Mouse (Mus musculus): ENCODE measurements at regions not wholly inside any gene's neighbourhood (a gene's known extent, or its start where the extent isn't known, plus 50 kb on each side); places are given as distances from the start of the nearest gene placed in this dataset.

DNA sequence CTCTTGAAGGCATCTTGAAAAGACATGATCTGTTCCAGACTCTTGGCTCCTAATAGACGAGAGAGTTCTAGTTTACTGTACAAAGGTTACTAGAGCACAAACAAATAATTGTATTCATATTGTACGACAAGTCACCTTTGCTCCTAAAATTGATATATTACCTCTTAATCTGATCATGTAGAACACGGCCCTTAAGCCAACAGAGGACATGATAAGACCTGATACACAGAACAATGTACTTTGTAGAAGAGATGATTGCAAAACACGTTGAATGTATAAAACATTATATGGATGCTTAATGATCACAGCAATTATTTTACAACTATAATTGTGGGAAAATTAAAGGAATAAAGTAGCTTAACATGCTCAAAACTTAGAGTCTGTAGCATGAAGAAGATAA, 194.7 kb downstream of the Klf5 start:
- no peaks in the 10 kb centered on the region for H3K27me3 ChIP-seq (replicated peaks)
- H3K9me3 ChIP-seq, result no peaks in the 10 kb centered on the region
- no peaks in the 10 kb centered on the region for H3K36me3 ChIP-seq
- H3K4me3 ChIP-seq (replicated peaks), result no peak overlapping the region
- ATAC-seq (ENCODE audit: insufficient read depth, low FRiP score, low read depth), result no peak
- H3K9ac ChIP-seq, result no peak overlapping the region
- H3K27ac ChIP-seq, result no peak overlapping the region
- WGBS, result 62% methylated on average over 4 of the region's 4 CpGs
- H3K4me1 ChIP-seq, result no peaks in the 10 kb centered on the region
- no peak overlapping the region for H3K4me2 ChIP-seq

GRCm38 (mm10) chr14:99493659-99494058, 195.2 kb downstream of the Klf5 start:
- no peak overlapping the region for H3K27ac ChIP-seq
- no peak for ATAC-seq (ENCODE audit: insufficient read depth, low FRiP score, low read depth)
- H3K4me3 ChIP-seq (replicated peaks), result no peak overlapping the region
- no peaks in the 10 kb centered on the region for H3K4me1 ChIP-seq
- H3K4me2 ChIP-seq, result no peak overlapping the region
- no peaks in the 10 kb centered on the region for H3K27me3 ChIP-seq (replicated peaks)
- H3K36me3 ChIP-seq, result no peaks in the 10 kb centered on the region
- 92% methylated on average over 6 of the region's 6 CpGs for WGBS
- H3K9me3 ChIP-seq, result no peaks in the 10 kb centered on the region
- no peak overlapping the region for H3K9ac ChIP-seq

GRCm38 (mm10) chr14:99499502-99500266, 201.2 kb downstream of the Klf5 start:
- Histone ChIP-seq H3K4me3 (replicated peaks) (no peak overlapping the region), H3K9me3 (no peaks in the 10 kb centered on the region), H3K9ac (no peak overlapping the region), H3K4me1 (no peaks in the 10 kb centered on the region), H3K27ac (no peak overlapping the region), H3K27me3 (replicated peaks) (no peaks in the 10 kb centered on the region), H3K36me3 (no peaks in the 10 kb centered on the region), H3K4me2 (no peak overlapping the region)
- ATAC-seq (ENCODE audit: insufficient read depth, low FRiP score, low read depth), result no peak
- WGBS, result 76% methylated on average over 7 of the region's 7 CpGs

DNA sequence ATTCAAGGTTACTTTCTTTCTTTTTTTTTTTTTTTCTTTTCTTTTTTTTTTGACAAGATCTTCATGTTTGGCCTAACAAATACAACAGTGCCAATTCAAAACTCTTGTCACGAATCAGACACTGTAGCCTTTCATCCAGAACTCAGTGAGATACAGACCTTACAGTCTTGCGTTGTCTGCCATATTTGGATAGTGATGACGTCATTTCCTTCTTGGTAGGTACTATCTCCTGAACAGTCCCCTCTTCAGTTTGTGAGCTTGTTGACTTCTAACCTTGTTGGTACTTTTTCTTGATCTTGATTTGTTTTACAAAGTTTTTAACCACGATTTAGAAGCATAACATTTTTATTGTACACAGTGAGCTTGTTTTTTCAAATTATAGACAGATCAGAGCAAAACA, 206.4 kb downstream of the Klf5 start:
- ATAC-seq (ENCODE audit: insufficient read depth, low FRiP score, low read depth), result no peak
- 75% methylated on average over 4 of the region's 4 CpGs for WGBS
- H3K4me1 ChIP-seq, result no peaks in the 10 kb centered on the region
- no peaks in the 10 kb centered on the region for H3K27me3 ChIP-seq (replicated peaks)
- H3K9me3 ChIP-seq, result no peaks in the 10 kb centered on the region
- no peak overlapping the region for H3K27ac ChIP-seq
- H3K9ac ChIP-seq, result no peak overlapping the region
- H3K4me3 ChIP-seq (replicated peaks), result no peak overlapping the region
- H3K36me3 ChIP-seq, result no peaks in the 10 kb centered on the region
- H3K4me2 ChIP-seq, result no peak overlapping the region

GRCm38 (mm10) chr14:99509696-99510536, 211.4 kb downstream of the Klf5 start:
- H3K4me2 ChIP-seq, result no peak overlapping the region
- H3K27me3 ChIP-seq (replicated peaks), result no peaks in the 10 kb centered on the region
- H3K27ac ChIP-seq, result no peak overlapping the region
- H3K4me3 ChIP-seq (replicated peaks), result no peak overlapping the region
- no peaks in the 10 kb centered on the region for H3K36me3 ChIP-seq
- WGBS, result 33% methylated on average over 3 of the region's 3 CpGs
- ATAC-seq (ENCODE audit: insufficient read depth, low FRiP score, low read depth), result no peak
- H3K9me3 ChIP-seq, result no peaks in the 10 kb centered on the region
- H3K4me1 ChIP-seq, result no peaks in the 10 kb centered on the region
- H3K9ac ChIP-seq, result no peak overlapping the region

- WGBS, result 78% methylated on average over 1 of the region's 1 CpGs
- no peak for ATAC-seq (ENCODE audit: insufficient read depth, low FRiP score, low read depth)
- Histone ChIP-seq H3K4me1 (no peaks in the 10 kb centered on the region), H3K36me3 (no peaks in the 10 kb centered on the region), H3K4me2 (no peak overlapping the region), H3K27me3 (replicated peaks) (no peaks in the 10 kb centered on the region), H3K9ac (no peak overlapping the region), H3K9me3 (no peaks in the 10 kb centered on the region), H3K4me3 (replicated peaks) (no peak overlapping the region), H3K27ac (no peak overlapping the region)
These were observed 217.0 kb downstream of the Klf5 start for GRCm38 (mm10) chr14:99515474-99515873.

DNA sequence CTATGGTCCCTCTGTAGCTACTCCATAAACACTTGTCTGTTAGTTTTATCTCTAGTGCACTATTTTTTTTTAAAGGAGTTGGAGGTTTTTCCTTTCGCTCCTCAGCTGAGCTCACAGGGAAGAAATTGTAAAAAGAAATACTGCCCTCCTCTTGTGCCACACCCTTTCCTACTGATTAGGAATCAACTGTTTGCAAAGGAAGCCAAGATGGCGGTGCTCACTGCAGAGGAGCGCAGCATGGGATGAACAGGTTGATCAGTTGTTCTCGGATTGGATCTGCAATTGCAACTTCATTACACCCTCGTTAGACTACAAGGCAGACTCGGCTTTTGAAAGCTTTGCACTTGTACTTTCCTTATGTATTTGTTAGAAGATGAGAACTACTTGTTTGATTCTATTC, 218.2 kb downstream of the Klf5 start:
- Histone ChIP-seq H3K27ac (no peak overlapping the region), H3K9ac (no peak overlapping the region), H3K4me3 (replicated peaks) (no peak overlapping the region), H3K4me2 (no peak overlapping the region), H3K36me3 (no peaks in the 10 kb centered on the region), H3K27me3 (replicated peaks) (no peaks in the 10 kb centered on the region), H3K9me3 (no peaks in the 10 kb centered on the region), H3K4me1 (no peaks in the 10 kb centered on the region)
- no peak for ATAC-seq (ENCODE audit: insufficient read depth, low FRiP score, low read depth)
- 80% methylated on average over 6 of the region's 6 CpGs for WGBS

DNA sequence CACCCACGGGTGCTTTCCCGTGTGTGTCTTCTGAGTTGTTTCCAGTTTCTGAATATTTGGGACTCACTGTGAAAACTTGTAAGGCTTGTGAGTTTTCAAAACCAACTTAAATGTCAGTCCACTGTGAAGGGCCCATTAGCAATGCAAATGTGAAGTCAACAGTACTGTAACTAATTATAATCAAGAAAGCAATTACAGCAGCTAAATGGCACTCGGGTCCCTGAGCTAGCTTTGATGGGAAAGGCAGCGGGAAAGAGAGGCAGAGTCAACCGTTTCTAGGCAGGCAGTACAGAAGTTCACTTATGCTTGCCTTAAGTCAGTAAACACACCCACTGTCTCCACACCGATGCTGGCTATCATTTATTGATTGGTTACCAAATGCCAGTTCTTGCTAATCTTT, 221.9 kb downstream of the Klf5 start:
- 71% methylated on average over 6 of the region's 6 CpGs for WGBS

GRCm38 (mm10) chr14:99521954-99522523, 223.5 kb downstream of the Klf5 start:
- WGBS, result 88% methylated on average over 13 of the region's 13 CpGs
- Histone ChIP-seq H3K4me2 (no peak overlapping the region), H3K4me3 (replicated peaks) (no peak overlapping the region), H3K4me1 (no peaks in the 10 kb centered on the region), H3K27me3 (replicated peaks) (no peaks in the 10 kb centered on the region), H3K36me3 (no peaks in the 10 kb centered on the region), H3K27ac (no peak overlapping the region), H3K9ac (no peak overlapping the region), H3K9me3 (no peaks in the 10 kb centered on the region)
- ATAC-seq (ENCODE audit: insufficient read depth, low FRiP score, low read depth), result no peak

More for the DNA sequence above, 221.9 kb downstream of the Klf5 start:
- ATAC-seq (ENCODE audit: insufficient read depth, low FRiP score, low read depth), result no peak
- no peak overlapping the region for H3K4me2 ChIP-seq
- H3K4me3 ChIP-seq (replicated peaks), result no peak overlapping the region
- H3K27ac ChIP-seq, result no peak overlapping the region
- no peak overlapping the region for H3K9ac ChIP-seq
- no peaks in the 10 kb centered on the region for H3K27me3 ChIP-seq (replicated peaks)
- no peaks in the 10 kb centered on the region for H3K4me1 ChIP-seq
- no peaks in the 10 kb centered on the region for H3K36me3 ChIP-seq
- H3K9me3 ChIP-seq, result no peaks in the 10 kb centered on the region

DNA sequence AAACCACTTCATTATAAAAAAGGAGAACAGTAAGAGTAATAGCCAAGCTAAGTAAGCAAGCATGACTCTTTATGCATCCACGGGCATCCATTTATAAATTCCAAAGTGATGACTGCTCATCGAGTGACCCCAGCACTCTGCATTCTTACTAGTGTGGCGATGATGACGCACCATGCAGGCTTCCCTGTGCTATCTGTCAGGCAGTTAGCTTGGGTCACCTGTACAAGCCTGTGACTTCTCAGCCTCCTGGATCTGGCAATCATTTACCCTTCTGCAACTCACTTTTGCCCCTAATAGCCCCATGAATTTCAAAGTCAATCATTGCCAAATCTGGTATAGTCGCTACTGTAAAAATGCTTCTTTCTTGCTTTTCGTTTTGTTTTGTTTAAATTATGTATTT, 237.3 kb downstream of the Klf5 start:
- Histone ChIP-seq H3K4me2 (no peak overlapping the region), H3K27ac (no peak overlapping the region), H3K4me3 (replicated peaks) (no peak overlapping the region), H3K9ac (no peak overlapping the region), H3K27me3 (replicated peaks) (no peaks in the 10 kb centered on the region), H3K36me3 (no peaks in the 10 kb centered on the region), H3K4me1 (no peaks in the 10 kb centered on the region), H3K9me3 (no peaks in the 10 kb centered on the region)
- 80% methylated on average over 6 of the region's 6 CpGs for WGBS
- ATAC-seq (ENCODE audit: insufficient read depth, low FRiP score, low read depth), result peak; percentile 58; the same call in 1 of the 2 replicates

DNA sequence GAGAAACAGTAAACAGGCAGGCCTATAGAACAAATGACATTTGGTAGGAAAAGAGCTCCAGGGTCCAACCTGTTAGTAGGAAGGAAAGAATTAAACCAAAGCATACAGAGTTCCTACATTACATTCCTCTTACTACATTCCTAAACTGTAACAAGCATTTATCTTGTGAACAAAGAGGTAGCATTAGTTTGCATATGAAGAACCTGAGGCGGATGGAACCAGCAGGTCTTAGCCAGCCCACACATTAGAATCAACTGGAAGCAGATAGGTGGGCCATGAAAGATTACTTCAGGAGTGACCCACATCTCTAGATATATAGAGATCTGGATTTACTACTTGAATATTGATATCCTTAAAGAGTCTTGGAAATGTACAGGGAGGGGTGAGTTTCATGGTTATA, 238.8 kb downstream of the Klf5 start:
- no peak overlapping the region for H3K4me3 ChIP-seq (replicated peaks)
- H3K4me2 ChIP-seq, result no peak overlapping the region
- no peak for ATAC-seq (ENCODE audit: insufficient read depth, low FRiP score, low read depth)
- H3K27ac ChIP-seq, result no peak overlapping the region
- 86% methylated on average over 1 of the region's 1 CpGs for WGBS
- H3K9ac ChIP-seq, result no peak overlapping the region
- H3K36me3 ChIP-seq, result no peaks in the 10 kb centered on the region
- no peaks in the 10 kb centered on the region for H3K4me1 ChIP-seq
- H3K27me3 ChIP-seq (replicated peaks), result no peaks in the 10 kb centered on the region
- no peaks in the 10 kb centered on the region for H3K9me3 ChIP-seq

DNA sequence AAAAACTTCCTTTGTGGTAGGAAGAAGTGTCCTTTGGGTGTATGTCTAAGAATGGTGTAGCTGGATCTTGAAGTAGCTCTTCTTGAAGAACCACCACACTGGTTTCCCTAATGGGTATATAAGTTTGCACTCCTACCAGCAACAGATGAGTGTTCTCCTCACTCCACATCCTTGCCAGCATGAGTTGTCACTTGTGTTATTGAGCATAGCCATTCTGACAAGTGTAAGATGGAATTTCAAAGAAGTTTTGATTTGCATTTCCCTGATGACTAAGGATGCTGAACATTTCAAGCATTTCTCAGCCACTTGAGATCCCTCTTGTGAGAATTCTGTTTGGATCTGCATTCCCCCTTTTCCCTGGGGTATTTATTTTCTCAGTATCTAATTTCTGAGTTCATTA, 243.2 kb downstream of the Klf5 start:
- no peaks in the 10 kb centered on the region for H3K27me3 ChIP-seq (replicated peaks)

More for the DNA sequence above, 243.2 kb downstream of the Klf5 start:
- Histone ChIP-seq H3K4me1 (no peaks in the 10 kb centered on the region), H3K27ac (no peak overlapping the region), H3K9ac (no peak overlapping the region), H3K4me3 (replicated peaks) (no peak overlapping the region), H3K9me3 (no peaks in the 10 kb centered on the region), H3K4me2 (no peak overlapping the region), H3K36me3 (no peaks in the 10 kb centered on the region)
- no peak for ATAC-seq (ENCODE audit: insufficient read depth, low FRiP score, low read depth)

Data from stomach, embryonic 15.5 days (tissue).